Mouse (Mus musculus) heart, embryonic 12.5 days (tissue): ENCODE results near the gene Wdpcp. TPM values are rescaled to one million over a fixed set of nuclear protein-coding genes. Genes with fewer than 3 reads are reported as not detected.
"Not testable (repeated sequence)": the region's sequence is repeated elsewhere in the genome, so short reads cannot be mapped to it uniquely, and the experiment has no call there.

Source experiments
- ATAC-seq: fragments of 200-750 bp; cut with Nextera tagmentation; 2 replicates; pipeline ENCODE4 v1.8.0; 2017; ENCODE audit warnings: moderate TSS enrichment, moderate library complexity; ENCODE audit not compliant: insufficient number of reproducible peaks, low FRiP score
- H3K27ac ChIP-seq: fragments of 300-500 bp; sonication (generic); 2 replicates; pipeline ENCODE4 v1.5.1; 2016; ENCODE audit warnings: mild to moderate bottlenecking, moderate library complexity; ENCODE audit not compliant: poor library complexity, severe bottlenecking
- H3K27me3 ChIP-seq: fragments of 300-500 bp; sonication (generic); replicated peaks from 2 replicates; pipeline ENCODE4 v1.6.1; 2016; ENCODE audit warnings: mild to moderate bottlenecking, moderate library complexity
- H3K36me3 ChIP-seq: fragments of 300-500 bp; sonication (generic); 2 replicates; pipeline ENCODE4 v1.6.1; 2016; ENCODE audit warnings: mild to moderate bottlenecking, moderate library complexity
- H3K4me1 ChIP-seq: fragments of 300-500 bp; sonication (generic); replicated peaks from 2 replicates; pipeline ENCODE4 v1.6.1; 2016; ENCODE audit warnings: mild to moderate bottlenecking
- H3K4me2 ChIP-seq: fragments of 300-500 bp; sonication (generic); 2 replicates; pipeline ENCODE4 v1.6.1; 2016; ENCODE audit warnings: mild to moderate bottlenecking, moderate library complexity
- H3K4me3 ChIP-seq: fragments of 300-500 bp; sonication (generic); 2 replicates; pipeline ENCODE4 v1.5.1; 2016; ENCODE audit warnings: mild to moderate bottlenecking
- H3K9ac ChIP-seq: fragments of 300-500 bp; sonication (generic); 2 replicates; pipeline ENCODE4 v1.6.1; 2016; ENCODE audit warnings: mild to moderate bottlenecking, moderate library complexity
- H3K9me3 ChIP-seq: fragments of 300-500 bp; sonication (generic); replicated peaks from 2 replicates; pipeline ENCODE4 v1.6.1; 2016; ENCODE audit warnings: mild to moderate bottlenecking, moderate library complexity
- WGBS: fragments of 180-500 bp; shearing (Covaris S2); methylation state at CpG from one replicate; pipeline ENCODE4 v1.1.7; 2016; 5-methylcytosine and 5-hydroxymethylcytosine counted together
- polyA plus RNA-seq: library from polyadenylated mRNA; unstranded; fragments of >200 nt; fragmentation: Nextera tagmentation; extraction: Ambion mirVana; gene quantifications from 2 replicates; pipeline ENCODE4 v1.2.1, GENCODE M21; 2016

Gene Wdpcp
- polyA plus RNA-seq = 7.4 and 8.0 TPM in 2 replicates

- Histone ChIP-seq H3K9ac (peak within 1 kb of the TSS; percentile 87), H3K27me3 (no peaks in the 10 kb centered on the region), H3K36me3 (peaks cover 4% of the 10 kb centered on the region; the same call in 1 of the 2 replicates), H3K4me1 (peaks cover 27% of the 10 kb centered on the region), H3K9me3 (no peaks in the 10 kb centered on the region), H3K4me3 (peak within 1 kb of the TSS; percentile 73), H3K4me2 (peak within 1 kb of the TSS; percentile 73), H3K27ac (peak within 1 kb of the TSS; percentile 90)
- WGBS = under 1% methylated on average over 42 of the region's 42 CpGs
- ATAC-seq = peak; percentile 96
Observed at GRCm38 (mm10) chr11:21571700-21572381, at the start of gene Wdpcp, which contains the start of gene Mdh1. Gene Wdpcp, plus strand, starts transcription at chr11:21572235. Gene Mdh1, minus strand, starts transcription at chr11:21572367.

GRCm38 (mm10) chr11:21528676-21529394 lies 43.2 kb upstream of the Wdpcp start:
- no peak overlapping the region for H3K27ac ChIP-seq
- WGBS = 46% methylated on average over 2 of the region's 2 CpGs
- H3K9ac ChIP-seq = no peak overlapping the region
- no peak for ATAC-seq
- H3K27me3 ChIP-seq = no peaks in the 10 kb centered on the region
- H3K4me1 ChIP-seq = no peaks in the 10 kb centered on the region
- no peaks in the 10 kb centered on the region for H3K9me3 ChIP-seq
- H3K4me2 ChIP-seq = no peak overlapping the region
- no peaks in the 10 kb centered on the region for H3K36me3 ChIP-seq
- H3K4me3 ChIP-seq = no peak overlapping the region

- H3K4me2 ChIP-seq, H3K9me3 ChIP-seq, H3K9ac ChIP-seq, H3K27ac ChIP-seq, H3K4me1 ChIP-seq, H3K36me3 ChIP-seq, ATAC-seq, H3K27me3 ChIP-seq, H3K4me3 ChIP-seq: not testable (repeated sequence)
- 81% methylated on average over 2 of the region's 2 CpGs for WGBS
Observed at GRCm38 (mm10) chr11:21530856-21531255, 41.2 kb upstream of the Wdpcp start.

GRCm38 (mm10) chr11:21540072-21540471 lies 32.0 kb upstream of the Wdpcp start:
- Histone ChIP-seq H3K9ac (no peak overlapping the region), H3K27ac (no peak overlapping the region), H3K36me3 (no peaks in the 10 kb centered on the region), H3K4me3 (no peak overlapping the region), H3K4me2 (no peak overlapping the region), H3K9me3 (no peaks in the 10 kb centered on the region), H3K27me3 (no peaks in the 10 kb centered on the region), H3K4me1 (no peaks in the 10 kb centered on the region)
- WGBS = 58% methylated on average over 2 of the region's 2 CpGs
- no peak for ATAC-seq

DNA sequence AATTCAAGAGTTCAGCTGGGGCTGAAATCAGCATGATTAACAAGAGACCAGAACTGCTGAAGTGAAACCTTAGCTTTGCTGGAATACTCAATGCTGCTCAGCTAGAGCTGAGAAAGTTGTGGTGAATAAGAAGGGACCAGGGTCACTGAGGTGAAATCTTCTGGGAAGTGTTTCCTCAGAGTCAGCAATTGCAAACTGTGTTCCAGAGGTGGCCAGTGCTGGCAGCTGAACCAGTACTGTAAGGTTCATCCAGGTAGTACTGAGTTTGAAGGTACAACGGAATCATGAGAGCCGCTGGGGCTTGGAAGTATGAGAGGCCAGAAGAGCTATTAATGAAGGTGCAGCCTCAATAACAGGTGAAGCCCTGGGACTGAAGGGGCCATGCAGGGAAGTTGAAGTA lies 31.4 kb upstream of the Wdpcp start:
- no peaks in the 10 kb centered on the region for H3K36me3 ChIP-seq
- no peak for ATAC-seq
- H3K27ac ChIP-seq = no peak overlapping the region
- H3K4me1 ChIP-seq = no peaks in the 10 kb centered on the region
- no peak overlapping the region for H3K4me2 ChIP-seq
- no peak overlapping the region for H3K4me3 ChIP-seq
- WGBS = 88% methylated on average over 2 of the region's 2 CpGs
- H3K9me3 ChIP-seq = no peaks in the 10 kb centered on the region
- H3K27me3 ChIP-seq = no peaks in the 10 kb centered on the region
- no peak overlapping the region for H3K9ac ChIP-seq

DNA sequence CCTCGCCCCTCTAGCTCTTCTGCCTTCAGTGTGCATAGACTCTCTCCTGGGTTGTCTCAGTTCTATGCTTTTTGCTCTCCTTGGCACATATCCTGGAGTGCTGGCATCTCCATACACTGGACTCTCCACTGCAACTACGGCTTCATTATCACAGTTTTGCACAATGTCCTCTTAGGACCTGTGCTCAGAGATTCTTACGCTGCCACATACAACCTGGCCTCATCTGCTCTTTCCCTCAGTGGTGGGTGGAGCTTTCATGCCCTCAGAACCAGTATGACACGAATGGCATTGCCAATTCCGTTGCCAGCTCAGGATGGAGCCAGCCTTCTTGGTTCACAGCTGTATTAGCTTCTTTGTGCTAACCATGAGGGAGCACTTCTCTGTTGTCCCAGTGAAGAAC lies 29.3 kb upstream of the Wdpcp start:
- Histone ChIP-seq H3K9me3 (no peaks in the 10 kb centered on the region), H3K36me3 (no peaks in the 10 kb centered on the region), H3K9ac (no peak overlapping the region), H3K4me1 (no peaks in the 10 kb centered on the region), H3K27ac (no peak overlapping the region), H3K4me3 (no peak overlapping the region), H3K4me2 (no peak overlapping the region), H3K27me3 (no peaks in the 10 kb centered on the region)
- ATAC-seq = no peak
- 79% methylated on average over 5 of the region's 5 CpGs for WGBS

GRCm38 (mm10) chr11:21545021-21545420 lies 27.0 kb upstream of the Wdpcp start:
- H3K4me3 ChIP-seq = no peak overlapping the region
- H3K27ac ChIP-seq = no peak overlapping the region
- no peaks in the 10 kb centered on the region for H3K9me3 ChIP-seq
- H3K4me1 ChIP-seq = no peaks in the 10 kb centered on the region
- 68% methylated on average over 2 of the region's 2 CpGs for WGBS
- ATAC-seq = no peak
- no peaks in the 10 kb centered on the region for H3K36me3 ChIP-seq
- no peak overlapping the region for H3K4me2 ChIP-seq
- H3K27me3 ChIP-seq = no peaks in the 10 kb centered on the region
- H3K9ac ChIP-seq = no peak overlapping the region

- Histone ChIP-seq H3K4me1 (no peaks in the 10 kb centered on the region), H3K9ac (no peak overlapping the region), H3K9me3 (no peaks in the 10 kb centered on the region), H3K4me3 (no peak overlapping the region), H3K36me3 (no peaks in the 10 kb centered on the region), H3K27me3 (no peaks in the 10 kb centered on the region), H3K27ac (no peak overlapping the region), H3K4me2 (no peak overlapping the region)
- no peak for ATAC-seq
Observed at GRCm38 (mm10) chr11:21545951-21546350, 26.1 kb upstream of the Wdpcp start.

DNA sequence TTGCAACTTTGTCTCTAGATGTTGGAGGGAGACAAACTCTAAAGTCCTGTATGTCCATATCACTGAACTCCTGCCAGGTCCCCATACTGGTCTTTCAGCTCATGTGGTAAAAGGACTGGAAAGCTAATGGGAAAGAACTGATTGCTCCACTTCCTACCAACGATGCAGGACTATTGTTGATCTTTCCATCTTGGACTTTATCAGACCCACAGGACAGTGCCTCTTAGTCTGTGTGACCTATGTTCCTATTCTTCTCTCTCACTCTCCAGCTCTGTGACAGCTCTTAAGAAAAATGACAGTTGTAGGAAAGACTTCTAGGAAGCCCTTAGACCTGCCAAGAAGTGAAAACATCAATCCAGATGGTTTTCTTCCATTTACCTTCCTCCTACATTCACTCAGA lies 25.4 kb upstream of the Wdpcp start:
- Histone ChIP-seq H3K4me3 (no peak overlapping the region), H3K9ac (no peak overlapping the region), H3K4me1 (no peaks in the 10 kb centered on the region), H3K27me3 (no peaks in the 10 kb centered on the region), H3K36me3 (no peaks in the 10 kb centered on the region), H3K9me3 (no peaks in the 10 kb centered on the region), H3K4me2 (no peak overlapping the region), H3K27ac (no peak overlapping the region)
- 0 out of 2 replicates have a peak, but pooled peaks have one; percentile 33 for ATAC-seq
- 33% methylated on average over 1 of the region's 1 CpGs for WGBS

DNA sequence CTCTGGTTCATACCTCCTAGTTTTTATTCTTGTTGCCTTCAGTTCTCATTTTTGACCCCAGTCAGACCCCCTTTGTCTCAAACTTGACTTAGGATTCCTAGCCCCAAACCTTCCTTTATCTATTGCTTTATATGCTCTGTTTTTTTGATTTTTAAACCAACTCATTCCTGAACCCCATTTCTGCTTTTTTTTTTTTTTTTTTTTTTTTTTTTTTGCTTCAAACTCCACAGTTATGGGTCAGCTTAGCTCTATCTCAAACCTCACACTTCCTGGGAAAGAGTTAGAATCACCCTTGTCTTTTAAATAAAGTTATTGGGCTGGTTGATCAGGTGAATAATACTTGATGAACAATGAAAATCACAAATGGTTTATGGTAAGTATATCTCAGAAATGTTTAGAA lies 24.5 kb upstream of the Wdpcp start:
- no peaks in the 10 kb centered on the region for H3K36me3 ChIP-seq
- H3K4me3 ChIP-seq = no peak overlapping the region
- no peak overlapping the region for H3K9ac ChIP-seq
- no peaks in the 10 kb centered on the region for H3K27me3 ChIP-seq
- no peaks in the 10 kb centered on the region for H3K9me3 ChIP-seq
- H3K4me2 ChIP-seq = no peak overlapping the region
- ATAC-seq = no peak
- H3K27ac ChIP-seq = no peak overlapping the region
- H3K4me1 ChIP-seq = no peaks in the 10 kb centered on the region

GRCm38 (mm10) chr11:21549052-21549451 lies 23.0 kb upstream of the Wdpcp start:
- H3K9ac ChIP-seq = no peak overlapping the region
- 83% methylated on average over 2 of the region's 2 CpGs for WGBS
- no peaks in the 10 kb centered on the region for H3K36me3 ChIP-seq
- H3K9me3 ChIP-seq = no peaks in the 10 kb centered on the region
- H3K27ac ChIP-seq = no peak overlapping the region
- no peak overlapping the region for H3K4me3 ChIP-seq
- no peak for ATAC-seq
- no peaks in the 10 kb centered on the region for H3K4me1 ChIP-seq
- no peaks in the 10 kb centered on the region for H3K27me3 ChIP-seq
- H3K4me2 ChIP-seq = no peak overlapping the region
